In genomic region chr6:28480752-28481492, GRCm38 (mm10) we compare ENCODE assay signal across 8 mouse cellular contexts. TPM values are rescaled to one million over a fixed set of nuclear protein-coding genes. Genes with fewer than 3 reads are reported as not detected.
DNase-seq lines count a peak whose midpoint lies in the region; ATAC-seq and TF ChIP-seq lines count a peak whose summit lies in the region.

No protein-coding gene starts in this region.

- H3K9me3 ChIP-seq in E14TG2a.4 (ENCODE audit: low read length): no peaks in the 10 kb centered on the region
- no peaks in the 10 kb centered on the region for H3K9me3 ChIP-seq in liver, embryonic 14.5 days (ENCODE audit: control insufficient read depth, low read length)

- 5% methylated on average over 21 of the region's 21 CpGs for WGBS in liver, embryonic 14.5 days (ENCODE audit: insufficient replicate concordance)

- no peaks in the 10 kb centered on the region for H3K27me3 ChIP-seq in E14TG2a.4 (ENCODE audit: insufficient read depth, low read length)
- no peaks in the 10 kb centered on the region for H3K27me3 ChIP-seq in liver, embryonic 14.5 days (ENCODE audit: control insufficient read depth, insufficient read depth, low read length)

- H3K9ac ChIP-seq in liver, embryonic 14.5 days (replicated peaks): peak overlapping the region; percentile 83

- TF ChIP-seq CTCF in E14TG2a.4 (conservative IDR thresholded peaks at IDR 0.05; ENCODE audit: low read length): no peak
- no peak for TF ChIP-seq CTCF in liver, embryonic 14.5 days (IDR thresholded peaks at IDR 0.05; ENCODE audit: low read depth)

- TF ChIP-seq EP300 in liver, embryonic 14.5 days (IDR thresholded peaks at IDR 0.05; ENCODE audit: low read depth): no peak

- no peak for ATAC-seq in liver, embryonic 14.5 days (ENCODE audit: insufficient read depth)

- H3K4me2 ChIP-seq in liver, embryonic 14.5 days (ENCODE audit: low read depth): peak overlapping the region; percentile 84

- H3K4me3 ChIP-seq in E14TG2a.4 (replicated peaks; ENCODE audit: low read length): peak overlapping the region; percentile 100
- peak overlapping the region; percentile 77 to 89 for H3K4me3 ChIP-seq in liver, embryonic 14.5 days (ENCODE audit: insufficient read depth in 1 of 2, low read depth in 2 of 2, low read length in 2 of 2)

- DNase-seq in heart, adult 11 months: peak; percentile 24
- DNase-seq in heart, adult 18-20 months: no peak
- DNase-seq in gonadal fat pad, adult 2 months (ENCODE audit: low read depth): peak; percentile 70
- no peak for DNase-seq in liver, embryonic 14.5 days (ENCODE audit: low read depth in 3 of 3, low spot score in 3 of 3)
- DNase-seq in urinary bladder, adult 2 months (ENCODE audit: low spot score): no peak
- no peak for DNase-seq in layer of hippocampus, adult 18-20 months (ENCODE audit: low spot score in 2 of 2)
- DNase-seq in thymus, adult 18-20 months: no peak

- H3K36me3 ChIP-seq in E14TG2a.4 (ENCODE audit: insufficient read depth, low read length): peaks cover 45% of the 10 kb centered on the region
- no peaks in the 10 kb centered on the region; the same call in 1 of the 2 replicates for H3K36me3 ChIP-seq in liver, embryonic 14.5 days (replicated peaks; ENCODE audit: control insufficient read depth, insufficient read depth, low read depth)

- peak overlapping the region; percentile 62 for H3K27ac ChIP-seq in liver, embryonic 14.5 days

- H3K4me1 ChIP-seq in E14TG2a.4 (replicated peaks; ENCODE audit: low read depth, low read length): peaks cover 54% of the 10 kb centered on the region
- peaks cover 20 to 23% of the 10 kb centered on the region in 2 experiments for H3K4me1 ChIP-seq in liver, embryonic 14.5 days (replicated peaks; ENCODE audit: control insufficient read depth in 2 of 2, insufficient read depth in 2 of 2, low read length in 1 of 2)

RNA-seq across cellular contexts. Expression of gene Snd1, which starts 6.0 kb away (rescaled TPM):
- 10 to 100 TPM; 68.7 to 73.5 TPM for total RNA-seq in heart, adult 18-20 months (2021)
- polyA plus RNA-seq in gonadal fat pad, adult 2 months (2012; rRNA removed): 120 and 152 TPM in 2 replicates
- polyA plus RNA-seq in liver, embryonic 14.5 days (2012; rRNA removed): 27.4 and 31.5 TPM in 2 replicates
- 43.2 and 47.7 TPM in 2 replicates for polyA plus RNA-seq in liver, embryonic 14.5 days (2014; fragmentation: Nextera tagmentation; extraction: Ambion mirVana)
- 94.2 and 106 TPM in 2 replicates for polyA plus RNA-seq in urinary bladder, adult 2 months (2012; rRNA removed)
- 100 to 1,000 TPM; 115 to 117 TPM for total RNA-seq in layer of hippocampus, adult 18-20 months (2021)

RNA-seq across cellular contexts. Expression of gene Pax4, which starts 31.8 kb away (rescaled TPM):
- not detected for total RNA-seq in heart, adult 18-20 months (2021)
- not detected in 2 replicates for polyA plus RNA-seq in gonadal fat pad, adult 2 months (2012; rRNA removed)
- not detected in 2 replicates for polyA plus RNA-seq in liver, embryonic 14.5 days (2012; rRNA removed)
- polyA plus RNA-seq in liver, embryonic 14.5 days (2014; fragmentation: Nextera tagmentation; extraction: Ambion mirVana): not detected in 2 replicates
- polyA plus RNA-seq in urinary bladder, adult 2 months (2012; rRNA removed): not detected in 2 replicates
- not detected for total RNA-seq in layer of hippocampus, adult 18-20 months (2021)

RNA-seq across cellular contexts. Expression of gene Gcc1, which starts 52.7 kb away (rescaled TPM):
- 1 to 10 TPM; 8.6 to 9.4 TPM for total RNA-seq in heart, adult 18-20 months (2021)
- polyA plus RNA-seq in gonadal fat pad, adult 2 months (2012; rRNA removed): 7.2 and 8.9 TPM in 2 replicates
- polyA plus RNA-seq in liver, embryonic 14.5 days (2012; rRNA removed): 2.1 and 2.9 TPM in 2 replicates
- polyA plus RNA-seq in liver, embryonic 14.5 days (2014; fragmentation: Nextera tagmentation; extraction: Ambion mirVana): 2.3 TPM in 2 replicates
- 10.2 and 11.0 TPM in 2 replicates for polyA plus RNA-seq in urinary bladder, adult 2 months (2012; rRNA removed)
- 10 to 100 TPM; 18.3 to 20.8 TPM for total RNA-seq in layer of hippocampus, adult 18-20 months (2021)

RNA-seq across cellular contexts. Expression of gene Fscn3, which starts 53.3 kb away (rescaled TPM):
- total RNA-seq in heart, adult 18-20 months (2021): not detected
- 2.7 and 4.6 TPM in 2 replicates for polyA plus RNA-seq in gonadal fat pad, adult 2 months (2012; rRNA removed)
- polyA plus RNA-seq in liver, embryonic 14.5 days (2012; rRNA removed): 0.50 and 0.51 TPM in 2 replicates
- polyA plus RNA-seq in liver, embryonic 14.5 days (2014; fragmentation: Nextera tagmentation; extraction: Ambion mirVana): 0.34 and 0.69 TPM in 2 replicates
- polyA plus RNA-seq in urinary bladder, adult 2 months (2012; rRNA removed): not detected in 2 replicates
- total RNA-seq in layer of hippocampus, adult 18-20 months (2021): not detected

RNA-seq across cellular contexts. Expression of gene Arf5, which starts 57.6 kb away (rescaled TPM):
- 100 to 1,000 TPM; 143 to 170 TPM for total RNA-seq in heart, adult 18-20 months (2021)
- 317 and 337 TPM in 2 replicates for polyA plus RNA-seq in gonadal fat pad, adult 2 months (2012; rRNA removed)
- polyA plus RNA-seq in liver, embryonic 14.5 days (2012; rRNA removed): 299 and 365 TPM in 2 replicates
- 383 and 408 TPM in 2 replicates for polyA plus RNA-seq in liver, embryonic 14.5 days (2014; fragmentation: Nextera tagmentation; extraction: Ambion mirVana)
- 186 and 211 TPM in 2 replicates for polyA plus RNA-seq in urinary bladder, adult 2 months (2012; rRNA removed)
- 100 to 1,000 TPM; 258 to 267 TPM for total RNA-seq in layer of hippocampus, adult 18-20 months (2021)

Comparison
In these comparisons a context has a peak if more than half of its experiments do, and no peak if none do; other contexts are left out.
1. DNase-seq: peak in heart, adult 11 months (single experiment) and gonadal fat pad, adult 2 months (single experiment); none in heart, adult 18-20 months (0 of 2), liver, embryonic 14.5 days (0 of 3), urinary bladder, adult 2 months (single experiment), layer of hippocampus, adult 18-20 months (0 of 2) and thymus, adult 18-20 months (0 of 2).